Mouse (Mus musculus): ENCODE measurements around the gene H3f3a. TPM values are rescaled to one million over a fixed set of nuclear protein-coding genes. Genes with fewer than 3 reads are reported as not detected.

H3f3a gene
- total and polyA plus RNA-seq, 3 experiments = 571 to 1,420 (median 715) TPM

- no peak overlapping the region for H3K9ac ChIP-seq (ENCODE audit: insufficient read depth, low read depth)
- TF ChIP-seq MYC (IDR thresholded peaks at IDR 0.05; ENCODE audit: low read depth, low read length) (no peak), MAFK (IDR thresholded peaks at IDR 0.05; ENCODE audit: insufficient replicate concordance, low read length) (no peak), MAZ (IDR thresholded peaks at IDR 0.05; ENCODE audit: low read depth, low read length) (no peak), MAX (IDR thresholded peaks at IDR 0.05; ENCODE audit: low read length) (no peak), PAX5 (IDR thresholded peaks at IDR 0.05; ENCODE audit: low read length) (no peak), IRF4 (IDR thresholded peaks at IDR 0.05; ENCODE audit: low read depth, low read length) (no peak), ZNF384 (IDR thresholded peaks at IDR 0.05; ENCODE audit: low read depth, low read length) (no peak), POLR2A (IDR thresholded peaks at IDR 0.05; ENCODE audit: low read depth, low read length) (no peak), MXI1 (IDR thresholded peaks at IDR 0.05; ENCODE audit: low read depth, low read length) (no peak), HCFC1 (IDR thresholded peaks at IDR 0.05; ENCODE audit: low read depth, low read length) (no peak), USF2 (conservative IDR thresholded peaks at IDR 0.05; ENCODE audit: low read depth, low read length) (no peak), JUN (IDR thresholded peaks at IDR 0.05; ENCODE audit: insufficient read depth, low read depth, low read length) (no peak), BHLHE40 (IDR thresholded peaks at IDR 0.05; ENCODE audit: low read depth, low read length) (no peak), CHD1 (IDR thresholded peaks at IDR 0.05; ENCODE audit: low read depth, low read length) (no peak), SMC3 (IDR thresholded peaks at IDR 0.05; ENCODE audit: low read depth, low read length) (no peak), E2F4 (IDR thresholded peaks at IDR 0.05; ENCODE audit: insufficient replicate concordance, low read depth, low read length) (no peak), NRF1 (IDR thresholded peaks at IDR 0.05; ENCODE audit: low read depth, low read length) (no peak), ELF1 (IDR thresholded peaks at IDR 0.05; ENCODE audit: low read depth, low read length) (no peak)
- no peak for DNase-seq (ENCODE audit: extremely low read depth)
- H3K27me3 ChIP-seq (replicated peaks) = no peaks in the 10 kb centered on the region
- no peak overlapping the region for H3K27ac ChIP-seq (ENCODE audit: insufficient read depth, low read depth)
- H3K4me3 ChIP-seq (replicated peaks in 1 of 3; ENCODE audit: low read depth in 2 of 3, low read length in 2 of 3, poor library complexity in 1 of 3) = no peak overlapping the region
- no peak overlapping the region for H3K4me2 ChIP-seq (ENCODE audit: insufficient read depth, low read depth, poor library complexity, severe bottlenecking)
- no peaks in the 10 kb centered on the region for H3K79me2 ChIP-seq (replicated peaks; ENCODE audit: control insufficient read depth, extremely low read depth, insufficient read depth, poor library complexity, severe bottlenecking)
- peaks cover 17 to 33% of the 10 kb centered on the region in 2 experiments for H3K4me1 ChIP-seq (ENCODE audit: control insufficient read depth in 1 of 2, insufficient read depth in 2 of 2)
- H3K36me3 ChIP-seq (replicated peaks in 1 of 2; ENCODE audit: control insufficient read depth in 1 of 2, insufficient read depth in 1 of 2, low read length in 1 of 2) = no peaks in the 10 kb centered on the region
- in situ Hi-C loops (cut with MboI; ENCODE audit: low pct_ligation_motif_present, low pct_unique_long_range_greater_than_20kb, low sequenced_read_pairs) = loop anchor here (5.0 to 25.0 kb wide), 2 partner anchors 41 to 501 kb away; partner anchors contain the start of gene Psen2
- H3K9me3 ChIP-seq (replicated peaks; ENCODE audit: low read length) = no peaks in the 10 kb centered on the region
- dilution Hi-C loops (cut with MboI; ENCODE audit: extremely low pct_ligation_motif_present, extremely low pct_unique_long_range_greater_than_20kb, low sequenced_read_pairs) = no loop called here
Measured at GRCm38 (mm10) chr1:180763307-180763706, 50.4 kb downstream of the H3f3a start.

DNA sequence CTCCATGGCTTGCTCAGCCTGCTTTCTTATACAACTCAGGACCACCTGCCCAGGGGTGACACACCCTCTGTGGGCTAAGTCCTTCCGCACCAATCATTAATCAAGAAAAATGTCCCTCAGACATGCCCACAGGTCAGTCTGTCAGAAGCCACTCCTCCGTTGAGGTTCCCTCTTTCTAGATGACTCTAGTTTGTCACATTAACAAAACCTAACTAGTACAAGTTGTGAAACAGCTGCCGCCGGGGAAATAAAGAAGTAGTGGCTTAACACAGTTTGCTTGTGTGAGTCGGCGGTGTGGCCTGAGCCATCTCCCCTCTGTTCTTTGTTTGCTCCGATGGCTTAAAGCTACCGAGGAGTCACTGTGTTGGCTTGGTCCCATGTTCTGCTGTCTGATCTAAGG lies 51.1 kb downstream of the H3f3a start:
- H3K9ac ChIP-seq (ENCODE audit: insufficient read depth, low read depth) = no peak overlapping the region
- TF ChIP-seq PAX5 (IDR thresholded peaks at IDR 0.05; ENCODE audit: low read length) (no peak), ZNF384 (IDR thresholded peaks at IDR 0.05; ENCODE audit: low read depth, low read length) (no peak), KAT2A (IDR thresholded peaks at IDR 0.05; ENCODE audit: insufficient replicate concordance, low read length) (no peak), EP300 (IDR thresholded peaks at IDR 0.05; ENCODE audit: low read length) (no peak), POLR2A (IDR thresholded peaks at IDR 0.05; ENCODE audit: low read depth, low read length) (no peak), MAFK (IDR thresholded peaks at IDR 0.05; ENCODE audit: insufficient replicate concordance, low read length) (no peak), TBP (conservative IDR thresholded peaks at IDR 0.05; ENCODE audit: low read depth, low read length) (no peak), RCOR1 (conservative IDR thresholded peaks at IDR 0.05; ENCODE audit: low read depth, low read length) (no peak), ZC3H11A (IDR thresholded peaks at IDR 0.05; ENCODE audit: low read depth, low read length) (no peak), NRF1 (IDR thresholded peaks at IDR 0.05; ENCODE audit: low read depth, low read length) (no peak)
- H3K27ac ChIP-seq (ENCODE audit: insufficient read depth, low read depth) = no peak overlapping the region
- dilution Hi-C loops (cut with MboI; ENCODE audit: extremely low pct_ligation_motif_present, extremely low pct_unique_long_range_greater_than_20kb, low sequenced_read_pairs) (no loop called here), in situ Hi-C loops (cut with MboI; ENCODE audit: low pct_ligation_motif_present, low pct_unique_long_range_greater_than_20kb, low sequenced_read_pairs) (loop anchor here (5.0 to 25.0 kb wide), 2 partner anchors 40 to 500 kb away; partner anchors contain the start of gene Psen2)
- no peak for DNase-seq (ENCODE audit: extremely low read depth)
- no peaks in the 10 kb centered on the region for H3K79me2 ChIP-seq (replicated peaks; ENCODE audit: control insufficient read depth, extremely low read depth, insufficient read depth, poor library complexity, severe bottlenecking)
- H3K4me1 ChIP-seq (ENCODE audit: control insufficient read depth in 1 of 2, insufficient read depth in 2 of 2) = peaks cover 21 to 39% of the 10 kb centered on the region in 2 experiments
- H3K9me3 ChIP-seq (replicated peaks; ENCODE audit: low read length) = no peaks in the 10 kb centered on the region
- H3K27me3 ChIP-seq (replicated peaks) = no peaks in the 10 kb centered on the region
- no peak overlapping the region for H3K4me2 ChIP-seq (ENCODE audit: insufficient read depth, low read depth, poor library complexity, severe bottlenecking)
- H3K36me3 ChIP-seq (replicated peaks in 1 of 2; ENCODE audit: control insufficient read depth in 1 of 2, insufficient read depth in 1 of 2, low read length in 1 of 2) = peaks cover 0 to 2% of the 10 kb centered on the region in 2 experiments
- H3K4me3 ChIP-seq (replicated peaks in 1 of 3; ENCODE audit: low read depth in 2 of 3, low read length in 2 of 3, poor library complexity in 1 of 3) = no peak overlapping the region

All from CH12.LX (cell line).